Mouse (Mus musculus) liver, embryonic 11.5 days (tissue): ENCODE results near the gene Iqgap2. TPM values are rescaled to one million over a fixed set of nuclear protein-coding genes. Genes with fewer than 3 reads are reported as not detected.

ENCODE experiments used
- ATAC-seq: fragments of 200-750 bp; cut with Nextera tagmentation; replicated peaks from 2 replicates; pipeline ENCODE4 v1.8.0; 2017; ENCODE audit warnings: moderate number of reproducible peaks, mild to moderate bottlenecking, moderate TSS enrichment, moderate library complexity; ENCODE audit not compliant: low FRiP score
- DNase-seq: peaks from one replicate; pipeline ENCODE4 v3.0.0-alpha.2; 2017; ENCODE audit warnings: low spot score
- H3K27ac ChIP-seq: fragments of 300-500 bp; sonication (generic); 2 replicates; pipeline ENCODE4 v1.5.1; 2014; ENCODE audit warnings: mild to moderate bottlenecking, low read depth, low read length, control low read depth
- H3K27me3 ChIP-seq: fragments of 300-500 bp; sonication (generic); replicated peaks from 2 replicates; pipeline ENCODE4 v1.6.1; 2014; ENCODE audit warnings: low read length, mixed read lengths; ENCODE audit not compliant: control insufficient read depth, insufficient read depth
- H3K36me3 ChIP-seq: fragments of 300-500 bp; sonication (generic); 2 replicates; pipeline ENCODE4 v1.6.1; 2014; ENCODE audit warnings: mild to moderate bottlenecking, low read length, moderate library complexity, mixed read lengths; ENCODE audit not compliant: control insufficient read depth, insufficient read depth
- H3K4me1 ChIP-seq: fragments of 300-500 bp; sonication (generic); replicated peaks from 2 replicates; pipeline ENCODE4 v1.6.1; 2014; ENCODE audit warnings: low read length, mixed read lengths; ENCODE audit not compliant: control insufficient read depth, insufficient read depth
- H3K4me2 ChIP-seq: fragments of 300-500 bp; sonication (generic); 2 replicates; pipeline ENCODE4 v1.6.1; 2014; ENCODE audit warnings: mild to moderate bottlenecking, control low read depth, moderate library complexity
- H3K4me3 ChIP-seq: fragments of 300-500 bp; sonication (generic); 2 replicates; pipeline ENCODE4 v1.5.1; 2014; ENCODE audit warnings: low read depth, low read length, control low read depth
- H3K9ac ChIP-seq: fragments of 300-500 bp; sonication (generic); 2 replicates; pipeline ENCODE4 v1.6.1; 2014; ENCODE audit warnings: low read depth, low read length, control low read depth
- H3K9me3 ChIP-seq: fragments of 300-500 bp; sonication (generic); 2 replicates; pipeline ENCODE4 v1.6.1; 2016; ENCODE audit warnings: low read length, inconsistent platforms, mixed read lengths; ENCODE audit not compliant: control insufficient read depth
- WGBS: fragments of 180-500 bp; shearing (Covaris S2); extraction: QIAGEN DNeasy Blood & Tissue Kit; methylation state at CpG from one replicate; pipeline ENCODE4 v1.1.7; 2014; 5-methylcytosine and 5-hydroxymethylcytosine counted together
- polyA plus RNA-seq: library from polyadenylated mRNA; unstranded; fragments of >200 nt; fragmentation: Nextera tagmentation; extraction: Ambion mirVana; gene quantifications from 2 replicates; pipeline ENCODE4 v1.2.1, GENCODE M21; 2014

Iqgap2 gene
- polyA plus RNA-seq, 1 experiment from 2014 or later, result 17.1 TPM

- Histone ChIP-seq H3K9me3 (no peaks in the 10 kb centered on the region), H3K36me3 (peaks cover 11% of the 10 kb centered on the region; the same call in 1 of the 2 replicates), H3K9ac (no peak overlapping the region), H3K27me3 (no peaks in the 10 kb centered on the region), H3K4me2 (no peak overlapping the region), H3K27ac (no peak overlapping the region), H3K4me1 (no peaks in the 10 kb centered on the region; the same call in 1 of the 2 replicates), H3K4me3 (no peak overlapping the region)
- DNase-seq (no peak), ATAC-seq (no peak)
- 81% methylated on average over 10 of the region's 10 CpGs for WGBS
Observed at GRCm38 (mm10) chr13:95597578-95597977, 294.1 kb downstream of the Iqgap2 start.

GRCm38 (mm10) chr13:95596689-95597088 lies 295.0 kb downstream of the Iqgap2 start:
- H3K4me3 ChIP-seq, result no peak overlapping the region
- no peak for ATAC-seq
- H3K4me2 ChIP-seq, result no peak overlapping the region
- H3K27ac ChIP-seq, result no peak overlapping the region
- H3K9me3 ChIP-seq, result no peaks in the 10 kb centered on the region
- no peak for DNase-seq
- peaks cover 5% of the 10 kb centered on the region; the same call in 1 of the 2 replicates for H3K27me3 ChIP-seq
- 88% methylated on average over 7 of the region's 7 CpGs for WGBS
- H3K4me1 ChIP-seq, result no peaks in the 10 kb centered on the region; the same call in 1 of the 2 replicates
- peaks cover 9% of the 10 kb centered on the region; the same call in 1 of the 2 replicates for H3K36me3 ChIP-seq
- no peak overlapping the region for H3K9ac ChIP-seq

DNA sequence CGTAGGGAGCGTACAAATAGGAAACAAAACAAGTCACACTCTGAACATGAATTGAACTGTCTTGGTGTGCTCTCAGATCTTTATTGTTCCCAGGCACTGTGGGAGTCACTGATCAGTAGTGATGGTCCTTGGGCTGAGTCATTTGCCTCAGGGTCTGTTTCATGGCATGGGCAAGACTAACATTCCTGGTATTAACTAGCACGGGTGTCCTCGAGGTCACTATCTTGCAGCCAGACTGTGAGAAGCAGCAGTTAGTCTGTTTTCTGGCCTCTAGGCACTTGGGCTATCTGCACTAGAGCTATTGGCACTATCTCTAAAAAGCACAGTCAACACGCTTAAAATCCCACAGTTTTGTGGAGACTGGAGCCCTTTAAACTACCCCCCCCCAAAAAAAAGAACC lies 295.8 kb downstream of the Iqgap2 start:
- Histone ChIP-seq H3K9me3 (no peaks in the 10 kb centered on the region), H3K4me1 (no peaks in the 10 kb centered on the region; the same call in 1 of the 2 replicates), H3K4me3 (no peak overlapping the region), H3K36me3 (peaks cover 3% of the 10 kb centered on the region; the same call in 1 of the 2 replicates), H3K4me2 (no peak overlapping the region), H3K9ac (no peak overlapping the region), H3K27ac (no peak overlapping the region), H3K27me3 (peaks cover 13% of the 10 kb centered on the region)
- WGBS, result 56% methylated on average over 5 of the region's 5 CpGs
- DNase-seq (no peak), ATAC-seq (no peak)

- 68% methylated on average over 7 of the region's 7 CpGs for WGBS
- no peaks in the 10 kb centered on the region; the same call in 1 of the 2 replicates for H3K4me1 ChIP-seq
- H3K27me3 ChIP-seq, result peaks cover 14% of the 10 kb centered on the region
- H3K4me2 ChIP-seq, result no peak overlapping the region
- no peak for ATAC-seq
- 0 out of 2 replicates have a peak, but pooled peaks cover under 1% of the 10 kb centered on the region for H3K36me3 ChIP-seq
- H3K4me3 ChIP-seq, result no peak overlapping the region
- DNase-seq, result no peak
- H3K9ac ChIP-seq, result no peak overlapping the region
- no peaks in the 10 kb centered on the region for H3K9me3 ChIP-seq
- no peak overlapping the region for H3K27ac ChIP-seq
Observed at GRCm38 (mm10) chr13:95595411-95595810, 296.3 kb downstream of the Iqgap2 start.

GRCm38 (mm10) chr13:95592860-95593259 lies 298.9 kb downstream of the Iqgap2 start:
- Histone ChIP-seq H3K9me3 (no peaks in the 10 kb centered on the region), H3K4me3 (no peak overlapping the region), H3K4me1 (no peaks in the 10 kb centered on the region; the same call in 1 of the 2 replicates), H3K27me3 (peaks cover 24% of the 10 kb centered on the region), H3K9ac (no peak overlapping the region), H3K4me2 (no peak overlapping the region), H3K36me3 (no peaks in the 10 kb centered on the region), H3K27ac (no peak overlapping the region)
- 45% methylated on average over 10 of the region's 10 CpGs for WGBS
- ATAC-seq (no peak), DNase-seq (no peak)

DNA sequence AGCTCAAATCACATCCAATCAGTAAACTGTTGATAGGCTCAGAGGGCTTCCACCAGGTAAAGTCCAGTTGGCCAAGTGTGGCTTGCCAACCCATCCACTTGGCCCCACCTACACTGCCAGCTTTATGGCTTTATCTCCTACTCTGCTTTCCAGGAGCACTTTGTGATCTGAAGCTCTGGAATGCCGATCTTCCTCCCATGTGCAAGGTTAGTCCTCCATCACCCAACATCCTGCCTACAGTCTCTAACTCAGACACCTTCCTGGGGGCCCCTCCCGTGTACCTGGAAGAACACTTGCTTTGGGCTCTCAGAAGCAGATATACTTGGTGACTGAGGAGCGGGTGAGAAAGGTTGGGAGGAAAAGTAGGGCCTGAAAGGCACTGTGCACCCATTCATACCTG lies 300.1 kb downstream of the Iqgap2 start:
- WGBS, result 79% methylated on average over 3 of the region's 3 CpGs
- Histone ChIP-seq H3K4me3 (no peak overlapping the region), H3K9ac (no peak overlapping the region), H3K4me2 (no peak overlapping the region), H3K27me3 (peaks cover 26% of the 10 kb centered on the region), H3K36me3 (no peaks in the 10 kb centered on the region), H3K9me3 (no peaks in the 10 kb centered on the region), H3K4me1 (no peaks in the 10 kb centered on the region; the same call in 1 of the 2 replicates), H3K27ac (no peak overlapping the region)
- ATAC-seq, result no peak
- no peak for DNase-seq

GRCm38 (mm10) chr13:95587628-95588027 lies 304.1 kb downstream of the Iqgap2 start:
- Histone ChIP-seq H3K9me3 (no peaks in the 10 kb centered on the region), H3K4me3 (no peak overlapping the region), H3K36me3 (no peaks in the 10 kb centered on the region), H3K27ac (no peak overlapping the region), H3K27me3 (peaks cover 26% of the 10 kb centered on the region), H3K4me1 (no peaks in the 10 kb centered on the region), H3K4me2 (no peak overlapping the region), H3K9ac (no peak overlapping the region)
- DNase-seq, result no peak
- ATAC-seq, result no peak
- 80% methylated on average over 4 of the region's 4 CpGs for WGBS

DNA sequence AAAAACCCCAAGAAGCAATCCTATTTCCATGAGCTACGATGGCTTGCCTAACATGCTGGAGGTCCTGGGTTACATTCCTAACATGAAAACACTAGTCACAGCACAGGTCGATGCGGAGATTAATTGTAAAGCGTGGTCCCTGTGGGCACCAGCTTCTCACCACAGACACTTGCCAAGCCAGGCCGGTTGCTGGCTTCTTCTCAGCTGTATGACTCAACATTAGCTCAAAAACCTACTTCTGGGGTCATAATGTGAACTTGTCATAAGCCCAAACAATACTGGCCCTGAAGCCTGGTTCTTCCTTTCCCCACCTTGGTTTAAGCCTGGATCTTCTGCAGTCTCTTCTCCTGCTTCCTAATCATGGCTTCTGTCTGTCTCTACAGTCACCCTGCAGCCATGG lies 306.8 kb downstream of the Iqgap2 start:
- ATAC-seq (no peak), DNase-seq (no peak)
- H3K9ac ChIP-seq, result no peak overlapping the region
- H3K4me3 ChIP-seq, result no peak overlapping the region
- peaks cover 7% of the 10 kb centered on the region for H3K27me3 ChIP-seq
- no peaks in the 10 kb centered on the region for H3K4me1 ChIP-seq
- H3K36me3 ChIP-seq, result no peaks in the 10 kb centered on the region
- 78% methylated on average over 5 of the region's 5 CpGs for WGBS
- no peak overlapping the region for H3K27ac ChIP-seq
- no peak overlapping the region for H3K4me2 ChIP-seq
- no peaks in the 10 kb centered on the region for H3K9me3 ChIP-seq
